Mouse (Mus musculus) CH12.LX (cell line): ENCODE data around the gene Rnf214. TPM values are rescaled to one million over a fixed set of nuclear protein-coding genes. Genes with fewer than 3 reads are reported as not detected.

ENCODE experiments used
- DNase-seq: peaks from one replicate; pipeline ENCODE4 v3.0.0-alpha.2; 2013; ENCODE audit errors: extremely low read depth
- H3K27ac ChIP-seq: 2 replicates; pipeline ENCODE4 v1.5.1; 2012; ENCODE audit warnings: low read depth, mild to moderate bottlenecking, control low read depth, moderate library complexity; ENCODE audit not compliant: insufficient read depth
- H3K27me3 ChIP-seq: replicated peaks from 2 replicates; pipeline ENCODE3; 2012; ENCODE audit warnings: inconsistent platforms
- H3K36me3 ChIP-seq, 2 experiments: replicated peaks in 1 of 2; 2 replicates each; pipeline versions ENCODE3 to v1.6.1; 2012; ENCODE audit warnings: inconsistent platforms in 1 of 2, low read length in 1 of 2, mild to moderate bottlenecking in 1 of 2, mixed read lengths in 1 of 2, moderate library complexity in 1 of 2; ENCODE audit not compliant: control insufficient read depth in 1 of 2, insufficient read depth in 1 of 2
- H3K4me1 ChIP-seq, 2 experiments: 2 replicates each; pipeline ENCODE4 v1.6.1; 2012; ENCODE audit warnings: inconsistent platforms in 1 of 2, moderate library complexity in 1 of 2; ENCODE audit not compliant: insufficient read depth in 2 of 2, control insufficient read depth in 1 of 2
- H3K4me2 ChIP-seq: 2 replicates; pipeline ENCODE4 v1.6.1; 2012; ENCODE audit warnings: low read depth, mild to moderate bottlenecking, control low read depth; ENCODE audit not compliant: poor library complexity, insufficient read depth, severe bottlenecking
- H3K4me3 ChIP-seq, 3 experiments: fragments of 150-350 bp in 1 of 3; sonication (generic) in 1 of 3; replicated peaks in 1 of 3; 2 replicates each; pipeline versions ENCODE3 to v1.5.1; 2011 to 2012; ENCODE audit warnings: low read depth in 2 of 3, low read length in 2 of 3, mild to moderate bottlenecking in 2 of 3, moderate library complexity in 2 of 3, control low read depth in 1 of 3, improper control_type of control experiment in 1 of 3, inconsistent platforms in 1 of 3, mixed read lengths in 1 of 3; ENCODE audit not compliant: poor library complexity in 1 of 3
- H3K79me2 ChIP-seq: replicated peaks from 2 replicates; pipeline ENCODE4 v1.6.1; 2012; ENCODE audit warnings: mild to moderate bottlenecking, moderate library complexity; ENCODE audit not compliant: control insufficient read depth, poor library complexity, insufficient read depth, severe bottlenecking; ENCODE audit errors: extremely low read depth
- H3K9ac ChIP-seq: 2 replicates; pipeline ENCODE4 v1.6.1; 2012; ENCODE audit warnings: low read depth, mild to moderate bottlenecking, control low read depth, moderate library complexity; ENCODE audit not compliant: insufficient read depth
- H3K9me3 ChIP-seq: replicated peaks from 2 replicates; pipeline ENCODE3; 2012; ENCODE audit warnings: low read length, inconsistent platforms, mixed read lengths
- CHD1 ChIP-seq: IDR thresholded peaks from 2 replicates; pipeline ENCODE4 v1.6.1; 2012; ENCODE audit warnings: low read depth, low read length, improper control_type of control experiment, inconsistent platforms
- ELF1 ChIP-seq: IDR thresholded peaks from 2 replicates; pipeline ENCODE4 v1.6.1; 2014; ENCODE audit warnings: low read depth, mild to moderate bottlenecking, inconsistent platforms, low read length, improper control_type of control experiment
- GABPA ChIP-seq: IDR thresholded peaks from 2 replicates; pipeline ENCODE4 v1.6.1; 2012; ENCODE audit warnings: low read depth, low read length, improper control_type of control experiment, inconsistent platforms; ENCODE audit not compliant: insufficient replicate concordance
- HCFC1 ChIP-seq: IDR thresholded peaks from 2 replicates; pipeline ENCODE4 v1.6.1; 2012; ENCODE audit warnings: low read depth, mild to moderate bottlenecking, inconsistent platforms, low read length, improper control_type of control experiment
- IRF4 ChIP-seq: IDR thresholded peaks from 2 replicates; pipeline ENCODE4 v1.6.1; 2014; ENCODE audit warnings: low read depth, mild to moderate bottlenecking, inconsistent platforms, low read length, improper control_type of control experiment
- KAT2A ChIP-seq: IDR thresholded peaks from 2 replicates; pipeline ENCODE4 v1.6.1; 2012; ENCODE audit warnings: low read length, improper control_type of control experiment, inconsistent platforms; ENCODE audit not compliant: insufficient replicate concordance
- MAFK ChIP-seq: IDR thresholded peaks from 2 replicates; pipeline ENCODE4 v1.6.1; 2011; ENCODE audit warnings: low read length, improper control_type of control experiment; ENCODE audit not compliant: insufficient replicate concordance
- MYC ChIP-seq: IDR thresholded peaks from 2 replicates; pipeline ENCODE4 v1.6.1; 2011; ENCODE audit warnings: low read depth, mild to moderate bottlenecking, improper control_type of control experiment, low read length
- NELFE ChIP-seq: IDR thresholded peaks from 2 replicates; pipeline ENCODE4 v1.6.1; 2011; ENCODE audit warnings: low read depth, low read length, improper control_type of control experiment
- POLR2A ChIP-seq: IDR thresholded peaks from 2 replicates; pipeline ENCODE4 v1.6.1; 2011; ENCODE audit warnings: low read depth, mild to moderate bottlenecking, improper control_type of control experiment, low read length
- POLR2AphosphoS2 ChIP-seq: IDR thresholded peaks from 2 replicates; pipeline ENCODE4 v1.6.1; 2011; ENCODE audit warnings: low read depth, low read length, improper control_type of control experiment
- RCOR1 ChIP-seq: conservative IDR thresholded peaks from 2 replicates; pipeline ENCODE4 v1.6.1; 2012; ENCODE audit warnings: low read depth, mild to moderate bottlenecking, inconsistent platforms, low read length, improper control_type of control experiment
- SIN3A ChIP-seq: IDR thresholded peaks from 2 replicates; pipeline ENCODE4 v1.6.1; 2012; ENCODE audit warnings: low read length, improper control_type of control experiment, inconsistent platforms
- TBP ChIP-seq: conservative IDR thresholded peaks from 2 replicates; pipeline ENCODE4 v1.6.1; 2011; ENCODE audit warnings: low read depth, low read length, improper control_type of control experiment
- TCF12 ChIP-seq: IDR thresholded peaks from 2 replicates; pipeline ENCODE4 v1.6.1; 2014; ENCODE audit warnings: low read depth, mild to moderate bottlenecking, inconsistent platforms, low read length, improper control_type of control experiment
- USF2 ChIP-seq: conservative IDR thresholded peaks from 2 replicates; pipeline ENCODE4 v1.6.1; 2011; ENCODE audit warnings: low read depth, low read length, improper control_type of control experiment
- ZC3H11A ChIP-seq: IDR thresholded peaks from 2 replicates; pipeline ENCODE4 v1.6.1; 2012; ENCODE audit warnings: low read depth, mild to moderate bottlenecking, inconsistent platforms, low read length, improper control_type of control experiment
- ZMIZ1 ChIP-seq: IDR thresholded peaks from 2 replicates; pipeline ENCODE4 v1.6.1; 2012; ENCODE audit warnings: low read depth, mild to moderate bottlenecking, inconsistent platforms, low read length, improper control_type of control experiment
- dilution Hi-C: fragments of 300-500 bp; cut with MboI; formaldehyde crosslinking; loops from 2 replicates; pipeline ENCODE4 v1.14.3; 2020; ENCODE audit warnings: low sequenced_read_pairs; ENCODE audit not compliant: extremely low pct_unique_long_range_greater_than_20kb, extremely low pct_ligation_motif_present
- in situ Hi-C: fragments of 300-500 bp; cut with MboI; formaldehyde crosslinking; loops from 3 replicates; pipeline ENCODE4 v1.14.3; 2019; ENCODE audit warnings: low sequenced_read_pairs, low pct_ligation_motif_present, low pct_unique_long_range_greater_than_20kb, mixed read lengths
- polyA plus RNA-seq: library from polyadenylated mRNA; unstranded; fragments of >175 nt; gene quantifications from 2 replicates; pipeline ENCODE4 v1.2.1, GENCODE M21; 2012; ENCODE audit warnings: low read depth; ENCODE audit not compliant: insufficient read length
- total RNA-seq, 2 experiments: library from RNA; depleted of rRNA; stranded (reverse); fragments of 300-350 nt in 1 of 2; fragments of >200 nt in 1 of 2; gene quantifications; 2 replicates each; pipeline ENCODE4 v1.2.3; 2012 to 2014

The Rnf214 gene
- total and polyA plus RNA-seq, 3 experiments: 4.4 to 16.1 (median 9.4) TPM

- no peak overlapping the region for H3K4me2 ChIP-seq
- no peaks in the 10 kb centered on the region for H3K9me3 ChIP-seq
- H3K79me2 ChIP-seq: no peaks in the 10 kb centered on the region
- no peak overlapping the region for H3K9ac ChIP-seq
- H3K27ac ChIP-seq: no peak overlapping the region
- peaks cover 65 to 96% of the 10 kb centered on the region in 2 experiments for H3K36me3 ChIP-seq
- no peak overlapping the region for H3K4me3 ChIP-seq
- in situ Hi-C loops: no loop called here
- TF ChIP-seq RCOR1: no peak
- TF ChIP-seq ZMIZ1: no peak
- no peak for TF ChIP-seq SIN3A
- no peak for TF ChIP-seq POLR2AphosphoS2
- no peak for TF ChIP-seq ELF1
- no peak for DNase-seq
- dilution Hi-C loops: no loop called here
- no peaks in the 10 kb centered on the region for H3K27me3 ChIP-seq
- H3K4me1 ChIP-seq: no peaks in the 10 kb centered on the region
Observed at GRCm38 (mm10) chr9:45917041-45917934, 10.6 kb upstream of the Rnf214 start.

- Histone ChIP-seq H3K4me1 (no peaks in the 10 kb centered on the region), H3K36me3 (peaks cover 70 to 98% of the 10 kb centered on the region in 2 experiments), H3K9me3 (no peaks in the 10 kb centered on the region), H3K79me2 (no peaks in the 10 kb centered on the region), H3K27me3 (no peaks in the 10 kb centered on the region), H3K9ac (no peak overlapping the region), H3K27ac (no peak overlapping the region), H3K4me3 (no peak overlapping the region), H3K4me2 (no peak overlapping the region)
- DNase-seq: no peak
- dilution Hi-C loops: no loop called here
- TF ChIP-seq MYC (no peak), NELFE (no peak), CHD1 (no peak), HCFC1 (no peak), POLR2A (no peak), GABPA (no peak), SIN3A (no peak), IRF4 (no peak), MAFK (no peak), ZC3H11A (no peak), TBP (no peak), USF2 (no peak), KAT2A (no peak), ELF1 (no peak), TCF12 (no peak), RCOR1 (no peak)
- in situ Hi-C loops: no loop called here
Observed at GRCm38 (mm10) chr9:45915659-45916058, 8.9 kb upstream of the Rnf214 start.
